Mouse (Mus musculus): Measurements from ENCODE around the gene Zfp36l2. TPM values are rescaled to one million over a fixed set of nuclear protein-coding genes. Genes with fewer than 3 reads are reported as not detected.

The Zfp36l2 gene
- polyA plus RNA-seq, 1 experiment from 2014 or later, result 25.5 TPM

- 36% methylated on average over 5 of the region's 6 CpGs for WGBS
- DNase-seq (ENCODE audit: low spot score), result peak; percentile 67
- Histone ChIP-seq H3K27me3 (replicated peaks; ENCODE audit: control insufficient read depth, insufficient read depth, low read length) (no peaks in the 10 kb centered on the region), H3K9me3 (ENCODE audit: control insufficient read depth, low read length) (no peaks in the 10 kb centered on the region), H3K9ac (ENCODE audit: low read depth, low read length) (no peak overlapping the region), H3K27ac (replicated peaks; ENCODE audit: low read depth, low read length) (peak overlapping the region; percentile 19; the same call in 1 of the 2 replicates), H3K4me1 (ENCODE audit: control insufficient read depth, insufficient read depth, low read length) (peaks cover 27% of the 10 kb centered on the region), H3K4me3 (ENCODE audit: low read depth, low read length) (no peak overlapping the region), H3K36me3 (ENCODE audit: control insufficient read depth, insufficient read depth, low read length) (no peaks in the 10 kb centered on the region), H3K4me2 (ENCODE audit: low read depth, low read length) (no peak overlapping the region)
- peak; percentile 34; the same call in 1 of the 2 replicates for ATAC-seq (ENCODE audit: low read depth)
These were observed 26.4 kb downstream of the Zfp36l2 start for GRCm38 (mm10) chr17:84161231-84161854.

DNA sequence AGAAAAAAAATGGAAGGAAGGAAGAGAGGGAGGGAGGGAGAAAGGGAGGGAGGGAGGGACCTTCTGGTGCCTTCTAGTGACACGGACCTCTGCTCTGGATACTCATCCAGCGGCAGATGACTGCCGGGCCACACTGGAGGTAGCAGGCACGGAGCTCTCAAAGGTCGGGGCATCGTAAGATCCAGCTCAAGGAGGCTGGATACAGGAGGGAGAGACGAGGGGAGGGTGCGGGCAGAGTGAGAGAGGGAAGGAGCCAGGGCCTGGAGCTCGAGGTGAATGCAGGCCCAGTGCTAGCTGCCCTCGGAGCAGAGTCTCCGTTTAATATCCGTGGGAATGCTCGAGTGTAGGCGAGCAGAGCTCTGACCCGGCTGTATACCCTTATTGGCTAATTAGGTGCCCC is 28.9 kb downstream of the Zfp36l2 start:
- H3K4me1 ChIP-seq (ENCODE audit: control insufficient read depth, insufficient read depth, low read length), result peaks cover 27% of the 10 kb centered on the region
- 51% methylated on average over 13 of the region's 15 CpGs for WGBS
- H3K4me3 ChIP-seq (ENCODE audit: low read depth, low read length), result no peak overlapping the region
- no peak overlapping the region for H3K9ac ChIP-seq (ENCODE audit: low read depth, low read length)
- no peaks in the 10 kb centered on the region for H3K9me3 ChIP-seq (ENCODE audit: control insufficient read depth, low read length)
- no peak overlapping the region for H3K27ac ChIP-seq (replicated peaks; ENCODE audit: low read depth, low read length)
- H3K4me2 ChIP-seq (ENCODE audit: low read depth, low read length), result no peak overlapping the region
- H3K36me3 ChIP-seq (ENCODE audit: control insufficient read depth, insufficient read depth, low read length), result no peaks in the 10 kb centered on the region
- no peaks in the 10 kb centered on the region for H3K27me3 ChIP-seq (replicated peaks; ENCODE audit: control insufficient read depth, insufficient read depth, low read length)
- ATAC-seq (ENCODE audit: low read depth) (no peak), DNase-seq (ENCODE audit: low spot score) (no peak)

DNA sequence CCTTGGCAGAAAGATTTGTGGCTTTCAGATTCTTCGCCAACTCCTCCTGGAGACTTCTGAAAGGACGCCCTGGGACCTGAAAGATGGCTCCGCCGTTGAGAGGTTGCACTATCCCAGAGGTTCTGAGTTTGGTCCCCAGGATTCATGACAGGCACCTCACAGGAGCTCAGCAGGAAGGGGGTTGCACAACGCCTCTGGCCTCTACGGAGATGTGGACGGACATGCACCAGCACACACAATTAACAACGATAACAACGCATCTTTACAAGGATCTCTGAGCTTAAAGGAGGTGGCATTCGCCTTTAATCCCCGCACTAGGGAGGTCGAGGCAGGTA is 29.3 kb downstream of the Zfp36l2 start:
- no peak for ATAC-seq (ENCODE audit: low read depth)
- WGBS, result 89% methylated on average over 12 of the region's 12 CpGs
- DNase-seq (ENCODE audit: low spot score), result no peak
- no peaks in the 10 kb centered on the region for H3K9me3 ChIP-seq (ENCODE audit: control insufficient read depth, low read length)
- no peak overlapping the region for H3K4me3 ChIP-seq (ENCODE audit: low read depth, low read length)
- H3K4me1 ChIP-seq (ENCODE audit: control insufficient read depth, insufficient read depth, low read length), result peaks cover 27% of the 10 kb centered on the region
- no peak overlapping the region for H3K9ac ChIP-seq (ENCODE audit: low read depth, low read length)
- H3K4me2 ChIP-seq (ENCODE audit: low read depth, low read length), result no peak overlapping the region
- H3K27ac ChIP-seq (replicated peaks; ENCODE audit: low read depth, low read length), result no peak overlapping the region
- no peaks in the 10 kb centered on the region for H3K27me3 ChIP-seq (replicated peaks; ENCODE audit: control insufficient read depth, insufficient read depth, low read length)
- no peaks in the 10 kb centered on the region for H3K36me3 ChIP-seq (ENCODE audit: control insufficient read depth, insufficient read depth, low read length)

DNA sequence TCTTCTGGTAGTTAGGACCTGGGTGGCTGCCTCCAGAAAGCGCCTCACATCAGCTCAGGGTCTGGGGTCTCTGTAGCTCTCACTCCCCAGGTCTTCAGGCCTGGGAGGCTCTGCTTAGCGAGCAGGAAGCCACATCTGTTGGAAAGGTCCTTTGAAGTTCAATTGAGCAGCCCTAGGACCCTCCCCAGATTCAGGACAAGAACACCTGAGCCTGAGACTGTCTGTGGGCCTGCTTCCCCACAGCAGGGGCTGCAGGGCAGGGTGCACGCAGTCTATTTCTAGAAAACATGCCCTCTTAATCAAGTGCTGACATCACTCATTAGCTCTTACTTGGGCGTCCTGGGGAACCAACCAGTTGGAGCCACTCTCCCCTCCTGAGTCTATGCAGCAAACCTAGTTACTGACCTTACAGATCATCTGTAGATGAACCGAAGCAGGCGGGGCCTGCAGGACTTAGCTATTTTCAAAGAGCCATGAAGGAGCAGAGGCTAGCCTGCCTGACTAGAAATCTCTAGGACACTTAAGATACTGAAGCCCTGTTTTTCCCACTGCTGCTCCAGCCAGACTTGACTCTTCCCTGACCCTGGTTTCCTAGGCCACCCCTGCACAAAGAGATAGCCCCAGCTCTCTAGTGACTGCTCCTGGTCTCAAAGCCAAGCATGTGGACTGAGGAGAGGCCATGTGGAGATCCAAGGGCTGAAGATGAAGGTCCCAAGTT is 29.8 kb downstream of the Zfp36l2 start:
- 56% methylated on average over 6 of the region's 6 CpGs for WGBS
- DNase-seq (ENCODE audit: low spot score) (no peak), ATAC-seq (ENCODE audit: low read depth) (no peak)
- Histone ChIP-seq H3K27ac (replicated peaks; ENCODE audit: low read depth, low read length) (no peak overlapping the region), H3K4me1 (ENCODE audit: control insufficient read depth, insufficient read depth, low read length) (peaks cover 27% of the 10 kb centered on the region), H3K36me3 (ENCODE audit: control insufficient read depth, insufficient read depth, low read length) (no peaks in the 10 kb centered on the region), H3K4me2 (ENCODE audit: low read depth, low read length) (no peak overlapping the region), H3K4me3 (ENCODE audit: low read depth, low read length) (no peak overlapping the region), H3K27me3 (replicated peaks; ENCODE audit: control insufficient read depth, insufficient read depth, low read length) (no peaks in the 10 kb centered on the region), H3K9ac (ENCODE audit: low read depth, low read length) (no peak overlapping the region), H3K9me3 (ENCODE audit: control insufficient read depth, low read length) (no peaks in the 10 kb centered on the region)

GRCm38 (mm10) chr17:84156748-84157742 is 30.7 kb downstream of the Zfp36l2 start:
- H3K27me3 ChIP-seq (replicated peaks; ENCODE audit: control insufficient read depth, insufficient read depth, low read length), result no peaks in the 10 kb centered on the region
- peaks cover 21% of the 10 kb centered on the region for H3K4me1 ChIP-seq (ENCODE audit: control insufficient read depth, insufficient read depth, low read length)
- H3K4me2 ChIP-seq (ENCODE audit: low read depth, low read length), result no peak overlapping the region
- no peak overlapping the region for H3K27ac ChIP-seq (replicated peaks; ENCODE audit: low read depth, low read length)
- no peak overlapping the region for H3K9ac ChIP-seq (ENCODE audit: low read depth, low read length)
- ATAC-seq (ENCODE audit: low read depth), result no peak
- WGBS, result 43% methylated on average over 19 of the region's 19 CpGs
- no peak for DNase-seq (ENCODE audit: low spot score)
- no peaks in the 10 kb centered on the region for H3K36me3 ChIP-seq (ENCODE audit: control insufficient read depth, insufficient read depth, low read length)
- no peak overlapping the region for H3K4me3 ChIP-seq (ENCODE audit: low read depth, low read length)
- H3K9me3 ChIP-seq (ENCODE audit: control insufficient read depth, low read length), result no peaks in the 10 kb centered on the region

GRCm38 (mm10) chr17:84156227-84156573 is 31.5 kb downstream of the Zfp36l2 start:
- 47% methylated on average over 13 of the region's 13 CpGs for WGBS
- H3K27me3 ChIP-seq (replicated peaks; ENCODE audit: control insufficient read depth, insufficient read depth, low read length), result no peaks in the 10 kb centered on the region
- H3K4me2 ChIP-seq (ENCODE audit: low read depth, low read length), result no peak overlapping the region
- no peaks in the 10 kb centered on the region for H3K9me3 ChIP-seq (ENCODE audit: control insufficient read depth, low read length)
- H3K4me1 ChIP-seq (ENCODE audit: control insufficient read depth, insufficient read depth, low read length), result peaks cover 13% of the 10 kb centered on the region
- ATAC-seq (ENCODE audit: low read depth) (no peak), DNase-seq (ENCODE audit: low spot score) (no peak)
- no peak overlapping the region for H3K27ac ChIP-seq (replicated peaks; ENCODE audit: low read depth, low read length)
- H3K4me3 ChIP-seq (ENCODE audit: low read depth, low read length), result no peak overlapping the region
- H3K9ac ChIP-seq (ENCODE audit: low read depth, low read length), result no peak overlapping the region
- H3K36me3 ChIP-seq (ENCODE audit: control insufficient read depth, insufficient read depth, low read length), result no peaks in the 10 kb centered on the region

- Histone ChIP-seq H3K4me2 (ENCODE audit: low read depth, low read length) (no peak overlapping the region), H3K27ac (replicated peaks; ENCODE audit: low read depth, low read length) (no peak overlapping the region), H3K4me3 (ENCODE audit: low read depth, low read length) (no peak overlapping the region), H3K9me3 (ENCODE audit: control insufficient read depth, low read length) (no peaks in the 10 kb centered on the region), H3K36me3 (ENCODE audit: control insufficient read depth, insufficient read depth, low read length) (no peaks in the 10 kb centered on the region), H3K4me1 (ENCODE audit: control insufficient read depth, insufficient read depth, low read length) (peaks cover 8% of the 10 kb centered on the region; the same call in 1 of the 2 replicates), H3K9ac (ENCODE audit: low read depth, low read length) (no peak overlapping the region), H3K27me3 (replicated peaks; ENCODE audit: control insufficient read depth, insufficient read depth, low read length) (no peaks in the 10 kb centered on the region)
- WGBS, result 81% methylated on average over 8 of the region's 8 CpGs
- ATAC-seq (ENCODE audit: low read depth), result no peak
- no peak for DNase-seq (ENCODE audit: low spot score)
These were observed 32.1 kb downstream of the Zfp36l2 start for GRCm38 (mm10) chr17:84155516-84156226.

DNA sequence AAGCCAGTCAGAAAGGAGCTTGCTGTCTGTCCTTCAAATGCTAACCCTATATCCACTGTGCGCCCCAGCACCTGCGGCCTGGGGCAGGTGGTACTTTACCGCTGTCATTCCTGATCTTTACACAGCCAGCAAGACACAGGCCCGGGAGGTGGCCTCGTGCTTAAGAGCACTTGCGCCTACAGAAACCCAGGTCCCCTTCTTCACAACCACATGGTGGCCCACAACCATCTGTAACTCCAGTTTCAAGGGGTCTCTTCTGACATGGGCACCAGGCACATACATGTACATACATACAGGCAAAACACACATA is 32.8 kb downstream of the Zfp36l2 start:
- Histone ChIP-seq H3K4me3 (ENCODE audit: low read depth, low read length) (no peak overlapping the region), H3K4me1 (ENCODE audit: control insufficient read depth, insufficient read depth, low read length) (peaks cover 8% of the 10 kb centered on the region; the same call in 1 of the 2 replicates), H3K9me3 (ENCODE audit: control insufficient read depth, low read length) (no peaks in the 10 kb centered on the region), H3K9ac (ENCODE audit: low read depth, low read length) (no peak overlapping the region), H3K4me2 (ENCODE audit: low read depth, low read length) (no peak overlapping the region), H3K36me3 (ENCODE audit: control insufficient read depth, insufficient read depth, low read length) (no peaks in the 10 kb centered on the region), H3K27me3 (replicated peaks; ENCODE audit: control insufficient read depth, insufficient read depth, low read length) (no peaks in the 10 kb centered on the region), H3K27ac (replicated peaks; ENCODE audit: low read depth, low read length) (no peak overlapping the region)
- 89% methylated on average over 6 of the region's 6 CpGs for WGBS
- no peak for ATAC-seq (ENCODE audit: low read depth)
- no peak for DNase-seq (ENCODE audit: low spot score)
